Mouse (Mus musculus) left cerebral cortex, adult 11 months (tissue): ENCODE results near the gene Nkx2-3.

ENCODE experiments used
- DNase-seq: peaks from one replicate; pipeline ENCODE4 v3.0.0; 2022; ENCODE audit warnings: low spot score

Nkx2-3 gene

GRCm38 (mm10) chr19:43605666-43606551 lies 6.2 kb upstream of the Nkx2-3 start:
- DNase-seq: no peak

- no peak for DNase-seq
Measured at GRCm38 (mm10) chr19:43606552-43607530, 5.3 kb upstream of the Nkx2-3 start.

GRCm38 (mm10) chr19:43607842-43608680 lies 4.1 kb upstream of the Nkx2-3 start:
- no peak for DNase-seq

- DNase-seq: no peak
Measured at GRCm38 (mm10) chr19:43608711-43609457, 3.2 kb upstream of the Nkx2-3 start.

- DNase-seq: no peak
Measured at GRCm38 (mm10) chr19:43609458-43610330, 2.4 kb upstream of the Nkx2-3 start.

GRCm38 (mm10) chr19:43610341-43610848 lies 1.7 kb upstream of the Nkx2-3 start:
- DNase-seq: no peak

GRCm38 (mm10) chr19:43611110-43611509 lies 1.0 kb upstream of the Nkx2-3 start:
- no peak for DNase-seq

- no peak for DNase-seq
Measured at GRCm38 (mm10) chr19:43611561-43611960, 564 bp upstream of the Nkx2-3 start.

- DNase-seq: no peak
Measured at GRCm38 (mm10) chr19:43612501-43612971, 411 bp downstream of the Nkx2-3 start.

GRCm38 (mm10) chr19:43613293-43614130 lies 1.4 kb downstream of the Nkx2-3 start:
- no peak for DNase-seq

GRCm38 (mm10) chr19:43614341-43615073 lies 2.4 kb downstream of the Nkx2-3 start:
- DNase-seq: no peak

- no peak for DNase-seq
Measured at GRCm38 (mm10) chr19:43615074-43615445, 2.9 kb downstream of the Nkx2-3 start.

- no peak for DNase-seq
Measured at GRCm38 (mm10) chr19:43615571-43616414, 3.7 kb downstream of the Nkx2-3 start.

GRCm38 (mm10) chr19:43616415-43616861 lies 4.3 kb downstream of the Nkx2-3 start:
- DNase-seq: no peak

- no peak for DNase-seq
Measured at GRCm38 (mm10) chr19:43616889-43617288, 4.8 kb downstream of the Nkx2-3 start.

GRCm38 (mm10) chr19:43617761-43618349 lies 5.7 kb downstream of the Nkx2-3 start:
- no peak for DNase-seq
